Mouse (Mus musculus) heart, embryonic 16.5 days (tissue): Measurements from ENCODE around the gene Cdk17. TPM values are rescaled to one million over a fixed set of nuclear protein-coding genes. Genes with fewer than 3 reads are reported as not detected.

ENCODE experiments used
- ATAC-seq: fragments of 200-750 bp; cut with Nextera tagmentation; replicated peaks from 2 replicates; pipeline ENCODE4 v1.8.0; 2017; ENCODE audit warnings: moderate number of reproducible peaks; ENCODE audit not compliant: insufficient read depth, low FRiP score; ENCODE audit errors: extremely low read depth
- H3K27ac ChIP-seq: fragments of 300-500 bp; sonication (generic); 2 replicates; pipeline ENCODE4 v1.5.1; 2014; ENCODE audit warnings: mild to moderate bottlenecking, low read length, control low read depth, moderate library complexity
- H3K27me3 ChIP-seq: fragments of 300-500 bp; sonication (generic); 2 replicates; pipeline ENCODE4 v1.6.1; 2014; ENCODE audit warnings: low read length, mixed read lengths; ENCODE audit not compliant: control insufficient read depth, insufficient read depth
- H3K36me3 ChIP-seq: fragments of 300-500 bp; sonication (generic); 2 replicates; pipeline ENCODE4 v1.6.1; 2014; ENCODE audit not compliant: control insufficient read depth, insufficient read depth
- H3K4me1 ChIP-seq: fragments of 300-500 bp; sonication (generic); 2 replicates; pipeline ENCODE4 v1.6.1; 2014; ENCODE audit warnings: low read length, mixed read lengths; ENCODE audit not compliant: control insufficient read depth, insufficient read depth
- H3K4me2 ChIP-seq: fragments of 300-500 bp; sonication (generic); 2 replicates; pipeline ENCODE4 v1.6.1; 2014; ENCODE audit warnings: low read depth, mild to moderate bottlenecking, control low read depth, low read length
- H3K4me3 ChIP-seq: fragments of 300-500 bp; sonication (generic); 2 replicates; pipeline ENCODE4 v1.5.1; 2014; ENCODE audit warnings: mild to moderate bottlenecking, control low read depth, low read length
- H3K9ac ChIP-seq: fragments of 300-500 bp; sonication (generic); 2 replicates; pipeline ENCODE4 v1.6.1; 2014; ENCODE audit warnings: low read length, control low read depth
- H3K9me3 ChIP-seq: fragments of 300-500 bp; sonication (generic); replicated peaks from 2 replicates; pipeline ENCODE4 v1.6.1; 2016; ENCODE audit warnings: low read length; ENCODE audit not compliant: control insufficient read depth
- WGBS: fragments of 180-500 bp; shearing (Covaris S2); extraction: QIAGEN DNeasy Blood & Tissue Kit; methylation state at CpG from one replicate; pipeline ENCODE4 v1.1.7; 2014; 5-methylcytosine and 5-hydroxymethylcytosine counted together
- polyA plus RNA-seq: library from polyadenylated mRNA; unstranded; fragments of >200 nt; fragmentation: Nextera tagmentation; extraction: Ambion mirVana; gene quantifications from 2 replicates; pipeline ENCODE4 v1.2.1, GENCODE M21; 2015

Cdk17 gene
- polyA plus RNA-seq, 1 experiment from 2014 or later = 14.9 TPM

- peaks cover 39% of the 10 kb centered on the region for H3K4me1 ChIP-seq
- no peak overlapping the region for H3K4me3 ChIP-seq
- 87% methylated on average over 9 of the region's 9 CpGs for WGBS
- ATAC-seq = no peak
- H3K9ac ChIP-seq = no peak overlapping the region
- no peak overlapping the region for H3K27ac ChIP-seq
- H3K36me3 ChIP-seq = peaks cover 9% of the 10 kb centered on the region
- H3K9me3 ChIP-seq = no peaks in the 10 kb centered on the region
- no peak overlapping the region for H3K4me2 ChIP-seq
- H3K27me3 ChIP-seq = no peaks in the 10 kb centered on the region
Measured at GRCm38 (mm10) chr10:93265833-93266232, 105.2 kb downstream of the Cdk17 start.

GRCm38 (mm10) chr10:93266521-93266920 lies 105.8 kb downstream of the Cdk17 start:
- Histone ChIP-seq H3K4me1 (peaks cover 32% of the 10 kb centered on the region), H3K4me2 (no peak overlapping the region), H3K9ac (no peak overlapping the region), H3K27ac (no peak overlapping the region), H3K9me3 (no peaks in the 10 kb centered on the region), H3K4me3 (no peak overlapping the region), H3K27me3 (no peaks in the 10 kb centered on the region), H3K36me3 (peaks cover 9% of the 10 kb centered on the region)
- WGBS = 86% methylated on average over 7 of the region's 7 CpGs
- no peak for ATAC-seq

- H3K4me2 ChIP-seq = no peak overlapping the region
- H3K36me3 ChIP-seq = peaks cover 9% of the 10 kb centered on the region
- no peak for ATAC-seq
- H3K27me3 ChIP-seq = no peaks in the 10 kb centered on the region
- peaks cover 22% of the 10 kb centered on the region for H3K4me1 ChIP-seq
- H3K4me3 ChIP-seq = no peak overlapping the region
- no peak overlapping the region for H3K9ac ChIP-seq
- no peaks in the 10 kb centered on the region for H3K9me3 ChIP-seq
- H3K27ac ChIP-seq = no peak overlapping the region
- WGBS = 86% methylated on average over 5 of the region's 5 CpGs
Measured at GRCm38 (mm10) chr10:93267509-93267908, 106.8 kb downstream of the Cdk17 start.

- H3K27me3 ChIP-seq = no peaks in the 10 kb centered on the region
- H3K27ac ChIP-seq = no peak overlapping the region
- H3K36me3 ChIP-seq = peaks cover 9% of the 10 kb centered on the region
- H3K9ac ChIP-seq = no peak overlapping the region
- no peak for ATAC-seq
- H3K4me3 ChIP-seq = no peak overlapping the region
- H3K4me2 ChIP-seq = no peak overlapping the region
- H3K9me3 ChIP-seq = no peaks in the 10 kb centered on the region
- peaks cover 17% of the 10 kb centered on the region for H3K4me1 ChIP-seq
- 88% methylated on average over 3 of the region's 3 CpGs for WGBS
Measured at GRCm38 (mm10) chr10:93268339-93268738, 107.7 kb downstream of the Cdk17 start.

- no peak overlapping the region for H3K4me3 ChIP-seq
- ATAC-seq = no peak
- peaks cover 15% of the 10 kb centered on the region for H3K4me1 ChIP-seq
- no peaks in the 10 kb centered on the region for H3K9me3 ChIP-seq
- H3K4me2 ChIP-seq = no peak overlapping the region
- no peaks in the 10 kb centered on the region for H3K27me3 ChIP-seq
- peaks cover 6% of the 10 kb centered on the region for H3K36me3 ChIP-seq
- H3K27ac ChIP-seq = no peak overlapping the region
- 60% methylated on average over 4 of the region's 4 CpGs for WGBS
- H3K9ac ChIP-seq = no peak overlapping the region
Measured at GRCm38 (mm10) chr10:93269744-93270143, 109.1 kb downstream of the Cdk17 start.

GRCm38 (mm10) chr10:93270889-93271460 lies 110.3 kb downstream of the Cdk17 start:
- no peak overlapping the region for H3K4me2 ChIP-seq
- H3K36me3 ChIP-seq = no peaks in the 10 kb centered on the region
- 89% methylated on average over 6 of the region's 6 CpGs for WGBS
- H3K27ac ChIP-seq = no peak overlapping the region
- no peaks in the 10 kb centered on the region for H3K27me3 ChIP-seq
- no peak overlapping the region for H3K9ac ChIP-seq
- H3K4me3 ChIP-seq = no peak overlapping the region
- peaks cover 27% of the 10 kb centered on the region for H3K4me1 ChIP-seq
- no peak for ATAC-seq
- no peaks in the 10 kb centered on the region for H3K9me3 ChIP-seq

GRCm38 (mm10) chr10:93271831-93272230 lies 111.2 kb downstream of the Cdk17 start:
- peaks cover 35% of the 10 kb centered on the region for H3K4me1 ChIP-seq
- no peak overlapping the region for H3K4me3 ChIP-seq
- no peak overlapping the region for H3K9ac ChIP-seq
- no peaks in the 10 kb centered on the region for H3K9me3 ChIP-seq
- no peak for ATAC-seq
- H3K27ac ChIP-seq = no peak overlapping the region
- H3K4me2 ChIP-seq = no peak overlapping the region
- WGBS = 71% methylated on average over 7 of the region's 7 CpGs
- H3K27me3 ChIP-seq = no peaks in the 10 kb centered on the region
- no peaks in the 10 kb centered on the region for H3K36me3 ChIP-seq

- Histone ChIP-seq H3K36me3 (no peaks in the 10 kb centered on the region), H3K4me3 (no peak overlapping the region), H3K9me3 (no peaks in the 10 kb centered on the region), H3K4me1 (peaks cover 42% of the 10 kb centered on the region), H3K9ac (no peak overlapping the region), H3K4me2 (no peak overlapping the region), H3K27me3 (no peaks in the 10 kb centered on the region), H3K27ac (peak overlapping the region; percentile 14; the same call in 1 of the 2 replicates)
- no peak for ATAC-seq
- 78% methylated on average over 14 of the region's 14 CpGs for WGBS
Measured at GRCm38 (mm10) chr10:93272986-93273982, 112.6 kb downstream of the Cdk17 start.

GRCm38 (mm10) chr10:93274277-93274696 lies 113.6 kb downstream of the Cdk17 start:
- peaks cover 42% of the 10 kb centered on the region for H3K4me1 ChIP-seq

More at GRCm38 (mm10) chr10:93274277-93274696, 113.6 kb downstream of the Cdk17 start:
- H3K27ac ChIP-seq = peak overlapping the region; percentile 39; the same call in 1 of the 2 replicates
- H3K36me3 ChIP-seq = no peaks in the 10 kb centered on the region
- no peak overlapping the region for H3K4me3 ChIP-seq
- H3K27me3 ChIP-seq = no peaks in the 10 kb centered on the region
- H3K9me3 ChIP-seq = no peaks in the 10 kb centered on the region
- ATAC-seq = no peak
- 45% methylated on average over 2 of the region's 2 CpGs for whole genome bisulfite sequencing
- H3K4me2 ChIP-seq = no peak overlapping the region
- no peak overlapping the region for H3K9ac ChIP-seq
